Mouse (Mus musculus) thymus, adult 2 months (tissue): ENCODE measurements around the gene Ppp1r3e. TPM values are rescaled to one million over a fixed set of nuclear protein-coding genes. Genes with fewer than 3 reads are reported as not detected.
A peak's percentile ranks its signal among the peaks of the same experiment; 100 is the strongest.

Experiments used
- DNase-seq: peaks from one replicate; pipeline ENCODE4 v3.0.0; 2021
- H3K27ac ChIP-seq: fragments of 200-500 bp; 2 replicates; pipeline ENCODE4 v1.5.1; 2012; ENCODE audit warnings: low read length, control low read depth; ENCODE audit not compliant: control insufficient read depth, insufficient read depth
- H3K27me3 ChIP-seq: fragments of 200-500 bp; 2 replicates; pipeline ENCODE4 v1.6.1; 2012; ENCODE audit warnings: mild to moderate bottlenecking, low read length, moderate library complexity, mixed read lengths; ENCODE audit not compliant: control insufficient read depth, insufficient read depth
- H3K36me3 ChIP-seq: fragments of 200-500 bp; 2 replicates; pipeline ENCODE4 v1.6.1; 2012; ENCODE audit warnings: mild to moderate bottlenecking, low read length, moderate library complexity; ENCODE audit not compliant: control insufficient read depth, insufficient read depth
- H3K4me1 ChIP-seq: fragments of 200-500 bp; replicated peaks from 2 replicates; pipeline ENCODE4 v1.6.1; 2012; ENCODE audit warnings: low read length; ENCODE audit not compliant: control insufficient read depth, insufficient read depth
- H3K4me3 ChIP-seq: fragments of 200-500 bp; 2 replicates; pipeline ENCODE4 v1.5.1; 2012; ENCODE audit warnings: mild to moderate bottlenecking, low read length, control low read depth, moderate library complexity; ENCODE audit not compliant: control insufficient read depth, insufficient read depth
- CTCF ChIP-seq: fragments of 200-500 bp; IDR thresholded peaks from 2 replicates; pipeline ENCODE4 v1.5.1; 2012; ENCODE audit warnings: mild to moderate bottlenecking, control low read depth, low read length, moderate library complexity, borderline replicate concordance; ENCODE audit not compliant: control insufficient read depth, poor library complexity, insufficient read depth; ENCODE audit errors: extremely low read depth
- POLR2A ChIP-seq: fragments of 200-500 bp; IDR thresholded peaks from 2 replicates; pipeline ENCODE4 v1.6.1; 2012; ENCODE audit warnings: mild to moderate bottlenecking, low read length, control low read depth, moderate library complexity; ENCODE audit not compliant: control insufficient read depth, poor library complexity, insufficient read depth; ENCODE audit errors: extremely low read depth
- WGBS: fragments of 180-500 bp; shearing (Covaris S2); methylation state at CpG from one replicate; pipeline ENCODE4 v1.1.7; 2018; 5-methylcytosine and 5-hydroxymethylcytosine counted together
- polyA plus RNA-seq: library from polyadenylated mRNA; depleted of rRNA; stranded (reverse); fragments of >200 nt; gene quantifications from 2 replicates; pipeline ENCODE4 v1.2.3, GENCODE M21; 2012

The Ppp1r3e gene
- polyA plus RNA-seq, 1 experiment, result 14.3 TPM

DNA sequence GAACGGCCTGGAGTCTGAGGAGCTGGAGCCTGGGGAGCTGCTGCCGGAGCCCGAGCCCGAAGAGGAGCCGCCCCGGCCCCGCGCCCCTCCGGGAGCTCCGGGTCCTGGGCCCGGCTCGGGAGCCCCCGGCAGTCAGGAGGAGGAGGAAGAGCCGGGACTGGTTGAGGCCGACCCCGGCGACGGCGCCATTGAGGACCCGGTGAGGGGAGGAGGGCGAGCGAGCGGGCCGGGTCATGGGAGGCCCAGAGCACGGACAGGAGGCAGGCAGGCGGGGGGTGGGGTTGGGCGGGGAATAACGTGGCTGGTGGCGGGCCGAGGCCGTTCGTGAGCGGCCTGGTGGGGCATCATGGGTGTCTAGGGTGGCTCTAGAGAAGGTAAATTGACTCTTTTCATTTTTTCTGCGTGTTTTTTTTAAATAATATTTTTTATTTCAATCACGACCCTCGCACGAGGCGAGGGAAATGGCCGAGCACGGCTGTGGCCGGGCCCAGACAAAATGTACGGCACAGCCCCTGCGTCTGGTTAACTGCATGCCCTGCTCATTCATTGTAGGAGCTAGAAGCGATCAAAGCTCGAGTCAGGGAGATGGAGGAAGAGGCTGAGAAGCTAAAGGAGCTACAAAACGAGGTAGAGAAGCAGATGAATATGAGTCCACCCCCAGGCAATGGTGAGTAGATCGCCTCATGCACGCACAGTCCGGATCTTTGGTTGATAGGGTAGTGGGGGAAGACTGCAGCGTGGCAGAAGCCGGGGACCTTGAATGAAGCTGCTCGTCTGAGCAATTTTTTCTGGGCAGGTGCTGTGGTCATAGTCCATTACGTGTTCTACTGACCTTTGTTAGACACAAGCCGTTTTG is 17.2 kb upstream of the Ppp1r3e start:
- Histone ChIP-seq H3K27ac (peak overlapping the region; percentile 13; the same call in 1 of the 2 replicates), H3K4me3 (peak overlapping the region; percentile 86), H3K27me3 (no peaks in the 10 kb centered on the region), H3K4me1 (peaks cover 2% of the 10 kb centered on the region; the same call in 1 of the 2 replicates), H3K36me3 (peaks cover 24% of the 10 kb centered on the region)
- TF ChIP-seq POLR2A (no peak), CTCF (no peak)
- DNase-seq, result peak; percentile 9
- under 1% methylated on average over 54 of the region's 54 CpGs for WGBS

DNA sequence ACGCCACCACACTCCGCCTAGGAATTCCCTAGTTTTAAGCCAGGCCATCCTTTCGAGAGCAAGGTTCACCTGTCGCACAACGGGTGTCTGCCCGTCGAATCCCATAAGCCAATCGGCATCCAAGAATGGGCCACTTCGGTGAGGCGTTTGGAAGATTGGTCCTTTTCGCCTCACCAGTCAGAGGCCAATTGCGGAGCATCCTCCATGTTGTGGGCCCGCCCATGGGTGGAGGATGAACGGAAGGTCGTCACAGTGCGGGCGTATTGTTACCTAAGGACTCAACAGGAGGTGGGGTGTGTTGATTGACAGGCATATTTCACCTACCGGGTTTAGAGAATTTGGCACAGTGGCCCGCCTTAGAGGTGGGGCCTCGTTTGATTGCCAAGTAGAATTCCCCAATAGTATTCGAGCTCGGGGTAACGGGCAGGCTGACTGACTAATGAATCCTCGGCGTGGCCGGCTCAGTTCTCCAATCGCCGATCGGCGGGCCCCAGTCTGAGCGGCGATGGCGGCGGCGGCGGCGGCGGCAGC is 16.4 kb upstream of the Ppp1r3e start:
- H3K36me3 ChIP-seq, result peaks cover 24% of the 10 kb centered on the region
- WGBS, result under 1% methylated on average over 38 of the region's 38 CpGs
- H3K27ac ChIP-seq, result peak overlapping the region; percentile 44; the same call in 1 of the 2 replicates
- H3K4me3 ChIP-seq, result peak overlapping the region; percentile 51
- peaks cover 2% of the 10 kb centered on the region; the same call in 1 of the 2 replicates for H3K4me1 ChIP-seq
- peak; percentile 98 for DNase-seq
- TF ChIP-seq CTCF, result 0 out of 2 replicates have a peak, but pooled peaks have one; percentile 21
- peak; percentile 67; the same call in 1 of the 2 replicates for TF ChIP-seq POLR2A
- no peaks in the 10 kb centered on the region for H3K27me3 ChIP-seq

GRCm38 (mm10) chr14:54892200-54892599 is 14.8 kb upstream of the Ppp1r3e start, which contains the start of gene Pabpn1:
Gene Pabpn1, plus strand, starts transcription at chr14:54892500.
- Histone ChIP-seq H3K4me3 (no peak within 1 kb of the TSS), H3K27ac (no peak within 1 kb of the TSS), H3K36me3 (peaks cover 17% of the 10 kb centered on the region), H3K4me1 (peaks cover 2% of the 10 kb centered on the region; the same call in 1 of the 2 replicates), H3K27me3 (no peaks in the 10 kb centered on the region)
- WGBS, result 95% methylated on average over 3 of the region's 3 CpGs
- no peak for TF ChIP-seq CTCF
- TF ChIP-seq POLR2A, result no peak
- DNase-seq, result no peak

DNA sequence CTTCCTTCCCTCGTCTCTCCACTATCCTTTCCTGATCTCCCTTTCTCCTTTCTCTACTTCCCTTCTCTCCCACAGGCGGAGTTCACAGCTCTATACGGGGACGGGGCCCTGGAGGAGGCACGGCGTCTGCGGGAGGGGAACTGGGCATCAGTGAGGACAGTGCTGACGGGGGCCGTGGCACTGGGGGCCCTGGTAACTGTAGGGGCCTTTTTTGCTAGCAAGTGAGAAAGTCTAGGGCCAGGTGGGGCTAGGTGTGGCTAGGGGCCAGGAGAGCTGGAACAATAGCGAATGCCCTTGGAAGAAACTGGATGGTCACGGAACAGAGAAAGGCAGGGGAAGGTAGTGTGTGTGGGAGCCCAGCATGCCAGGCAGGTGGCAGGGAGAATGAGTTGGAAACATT is 8.0 kb upstream of the Ppp1r3e start:
- TF ChIP-seq CTCF (no peak), POLR2A (no peak)
- DNase-seq, result no peak
- Histone ChIP-seq H3K27ac (no peak overlapping the region), H3K36me3 (no peaks in the 10 kb centered on the region), H3K4me1 (peaks cover 22% of the 10 kb centered on the region), H3K4me3 (no peak overlapping the region), H3K27me3 (no peaks in the 10 kb centered on the region)
- 97% methylated on average over 11 of the region's 11 CpGs for WGBS

GRCm38 (mm10) chr14:54884022-54884712 is 6.8 kb upstream of the Ppp1r3e start:
- Histone ChIP-seq H3K36me3 (no peaks in the 10 kb centered on the region), H3K27ac (peak overlapping the region; percentile 19; the same call in 1 of the 2 replicates), H3K4me3 (peak overlapping the region; percentile 45), H3K27me3 (no peaks in the 10 kb centered on the region), H3K4me1 (peaks cover 22% of the 10 kb centered on the region)
- WGBS, result 75% methylated on average over 21 of the region's 21 CpGs
- DNase-seq, result no peak
- TF ChIP-seq CTCF (no peak), POLR2A (no peak)
